Mouse (Mus musculus): ENCODE data around the gene Mapk13.
"Not testable (repeated sequence)": the region's sequence is repeated elsewhere in the genome, so short reads cannot be mapped to it uniquely, and the experiment has no call there.

Gene Mapk13

DNA sequence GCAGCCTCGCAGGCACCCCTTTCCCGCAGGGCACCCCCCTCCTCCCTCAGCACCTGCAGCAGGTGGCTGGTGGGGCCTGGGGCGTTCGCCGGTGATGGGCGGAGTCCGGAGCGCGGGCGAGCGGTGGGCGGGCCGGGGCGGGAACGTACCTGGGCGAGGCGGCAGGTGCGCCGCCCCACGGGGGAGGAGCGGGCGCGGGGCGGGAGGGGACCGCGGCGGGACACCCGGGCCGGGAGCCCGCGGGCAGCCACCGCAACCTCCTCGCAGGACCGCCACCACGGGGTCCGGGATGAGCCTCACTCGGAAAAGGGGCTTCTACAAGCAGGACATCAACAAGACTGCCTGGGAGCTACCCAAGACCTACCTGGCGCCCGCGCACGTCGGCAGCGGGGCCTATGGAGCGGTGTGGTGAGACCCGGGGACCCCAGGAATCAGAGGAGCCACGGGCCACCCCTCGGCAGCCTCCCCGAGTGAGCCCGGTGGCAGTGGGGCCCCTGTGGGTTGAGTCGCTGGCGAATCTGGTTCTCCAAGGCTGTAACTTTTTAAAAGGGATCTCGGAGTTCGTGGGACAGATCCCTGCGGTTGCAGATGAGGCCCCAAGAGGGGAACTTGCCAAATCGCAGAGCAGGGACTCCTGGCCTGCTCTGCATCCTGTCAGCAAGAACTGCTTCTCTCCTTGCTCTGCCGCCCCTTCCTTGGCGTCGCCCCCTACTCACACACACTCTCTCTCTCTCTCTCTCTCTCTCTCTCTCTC is at the start of gene Mapk13:
Mapk13 (plus strand) TSS at position 177 of the 754 bp plus-strand sequence.
- peak; percentile 30 for DNase-seq

GRCm38 (mm10) chr17:28725783-28726182 is 43.3 kb upstream of the Mapk13 start, which contains the start of gene AC170998.1:
Gene AC170998.1 (plus strand): TSS chr17:28726083.
- no peak for DNase-seq

DNA sequence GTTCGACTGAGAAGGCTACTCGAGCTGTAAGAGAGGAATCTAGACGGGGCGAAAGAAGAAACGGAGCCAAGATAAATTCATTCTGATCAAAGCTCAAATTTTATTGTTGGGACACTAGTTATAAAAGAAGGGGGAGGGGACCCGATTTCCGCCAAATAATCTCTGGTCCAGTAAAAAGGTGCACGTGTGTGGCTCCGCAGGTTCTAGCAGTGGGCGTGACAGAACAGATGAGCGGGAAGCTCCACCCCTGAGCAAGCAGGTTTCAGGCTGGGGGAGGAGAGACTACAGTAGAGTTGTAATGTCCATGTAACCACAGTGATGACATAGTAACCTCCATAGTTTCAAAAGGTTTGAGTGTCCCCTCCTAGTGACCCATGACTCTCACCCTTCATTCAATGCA is 41.6 kb upstream of the Mapk13 start:
- DNase-seq: not testable (repeated sequence)

DNA sequence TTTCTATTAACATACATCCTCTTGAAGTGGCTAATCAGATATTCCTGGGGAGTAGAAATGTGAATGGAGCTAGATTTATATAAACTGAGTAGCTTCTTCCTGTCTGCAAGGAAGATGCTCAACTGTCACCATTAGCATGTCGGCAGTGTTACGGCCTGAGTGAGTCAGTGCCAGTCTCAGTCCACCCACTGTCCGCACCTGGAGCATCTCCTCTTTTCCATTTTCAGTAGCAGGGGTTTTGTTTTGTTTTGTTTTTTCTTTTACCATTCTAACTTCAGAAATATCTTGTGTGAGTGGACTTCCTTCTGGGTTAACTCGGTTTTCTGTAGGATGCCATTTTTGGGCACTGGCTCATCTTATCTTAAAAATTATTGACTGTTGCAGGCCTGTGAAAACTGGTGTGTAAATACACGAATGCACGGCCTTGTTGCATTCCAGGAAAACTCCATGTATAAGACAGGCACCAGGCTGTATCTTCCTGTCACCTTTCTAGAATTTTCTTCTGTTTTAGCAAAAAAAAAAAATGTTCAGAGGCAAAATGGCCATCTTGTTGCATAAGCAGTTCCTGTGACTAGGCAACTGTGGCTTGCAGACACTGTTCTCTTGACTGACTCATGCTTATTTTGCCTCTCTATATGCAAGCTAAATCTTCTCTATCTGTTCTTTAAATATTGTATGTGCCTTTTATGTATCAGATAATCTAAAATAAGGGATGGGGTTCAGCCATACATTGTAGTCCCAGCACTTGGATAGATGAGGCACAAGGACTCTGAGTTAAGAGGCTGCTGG is 33.6 kb upstream of the Mapk13 start:
- no peak for DNase-seq

GRCm38 (mm10) chr17:28736486-28736885 is 32.6 kb upstream of the Mapk13 start:
- no peak for DNase-seq

DNA sequence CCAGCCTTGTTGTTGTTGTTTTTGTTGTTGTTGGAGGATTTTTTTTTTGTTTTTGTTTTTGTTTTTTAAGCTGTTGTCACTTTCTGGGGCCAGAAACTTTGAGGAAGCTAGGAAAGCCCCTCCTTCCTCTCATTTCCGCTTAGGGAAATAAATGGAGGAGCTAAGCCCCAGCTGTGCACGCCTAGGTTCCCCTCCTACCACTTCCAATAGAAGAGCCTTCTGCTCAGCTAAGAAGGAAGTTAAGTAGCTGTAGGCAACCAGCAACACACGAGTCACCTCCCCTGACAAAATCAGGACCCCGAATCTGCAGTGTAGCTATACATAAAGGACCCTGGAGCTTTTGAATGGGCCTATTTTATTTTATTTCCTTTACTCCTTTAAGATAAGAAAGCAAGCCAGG is 31.1 kb upstream of the Mapk13 start:
- DNase-seq: no peak

- DNase-seq: no peak
Observed at GRCm38 (mm10) chr17:28739244-28739643, 29.9 kb upstream of the Mapk13 start.

GRCm38 (mm10) chr17:28743145-28743866 is 25.8 kb upstream of the Mapk13 start:
- no peak for DNase-seq

DNA sequence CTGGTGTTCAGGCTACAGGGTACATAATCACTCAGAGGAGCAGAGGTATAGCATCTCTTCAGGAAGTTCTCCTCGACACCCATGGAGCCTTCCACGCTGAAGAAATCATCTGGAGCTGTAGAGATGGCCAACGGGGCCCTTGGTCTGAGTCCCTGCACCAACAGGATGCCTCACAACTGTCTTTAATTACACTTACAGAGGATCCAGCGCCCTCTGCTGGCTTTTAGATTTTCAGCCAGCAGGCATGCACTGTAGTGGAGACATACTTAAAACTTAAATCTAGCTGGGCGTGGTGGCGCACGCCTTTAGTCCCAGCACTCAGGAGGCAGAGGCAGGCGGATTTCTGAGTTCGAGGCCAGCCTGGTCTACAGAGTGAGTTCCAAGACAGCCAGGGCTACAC is 25.2 kb upstream of the Mapk13 start:
- DNase-seq: peak; percentile 15

DNA sequence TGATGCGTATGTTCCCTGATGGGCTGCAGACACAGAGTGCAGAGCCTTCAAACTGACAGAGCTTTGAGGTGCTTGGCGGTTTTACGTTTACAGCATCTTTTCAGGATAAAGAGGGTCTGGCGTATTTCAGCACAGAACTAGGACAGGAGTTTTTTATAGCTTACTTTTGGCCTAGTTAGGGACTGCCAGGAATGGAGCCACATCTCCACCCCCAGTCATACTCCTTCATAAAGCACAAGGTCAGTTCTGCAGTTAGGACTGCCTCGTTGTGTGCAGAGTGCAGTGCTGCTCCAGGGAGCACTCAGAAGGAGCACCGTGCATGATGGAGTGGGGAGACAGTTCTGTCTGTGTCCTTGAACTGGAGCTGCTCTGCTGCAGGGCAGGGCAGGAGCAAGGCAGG is 23.3 kb upstream of the Mapk13 start:
- no peak for DNase-seq

GRCm38 (mm10) chr17:28748001-28748400 is 21.1 kb upstream of the Mapk13 start:
- no peak for DNase-seq

DNA sequence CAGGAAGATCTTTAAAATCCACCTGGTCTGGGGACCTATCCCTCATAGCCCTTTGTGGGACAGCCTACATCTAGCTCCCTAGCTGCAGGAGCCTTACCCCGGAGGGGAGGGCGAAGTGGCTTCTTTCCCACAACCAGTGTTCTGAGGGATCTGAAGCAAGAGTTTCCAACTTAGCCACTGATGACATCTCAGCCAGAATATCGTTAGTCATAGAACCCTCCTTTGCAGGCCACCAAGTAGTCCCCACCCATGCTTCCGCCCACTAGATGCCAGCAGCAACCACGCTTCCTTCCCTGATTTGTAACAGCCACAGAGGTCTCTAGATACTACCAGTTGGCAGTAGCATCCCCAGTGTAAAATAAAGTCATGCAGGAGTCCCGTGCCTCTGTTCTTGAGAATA is 18.5 kb upstream of the Mapk13 start:
- DNase-seq: peak; percentile 14

DNA sequence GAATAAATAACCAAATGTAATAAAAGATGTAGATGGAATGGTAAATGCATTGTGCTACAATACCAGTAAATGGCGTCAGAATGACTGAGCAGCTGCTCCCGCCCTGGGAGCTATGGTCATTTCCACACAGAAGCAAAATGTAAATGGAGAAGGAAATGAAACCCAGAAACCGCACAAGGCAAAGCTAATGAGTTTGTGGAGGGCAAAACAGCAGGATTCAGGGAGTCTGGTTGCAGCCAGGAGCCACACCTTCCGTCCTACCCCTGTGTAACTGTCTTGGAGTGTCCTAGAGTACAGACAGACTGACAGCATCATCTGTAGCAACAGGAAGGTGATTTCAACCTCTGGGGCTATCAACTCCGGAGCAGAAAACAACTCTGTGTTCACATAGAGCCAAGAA is 12.7 kb upstream of the Mapk13 start:
- DNase-seq: no peak

DNA sequence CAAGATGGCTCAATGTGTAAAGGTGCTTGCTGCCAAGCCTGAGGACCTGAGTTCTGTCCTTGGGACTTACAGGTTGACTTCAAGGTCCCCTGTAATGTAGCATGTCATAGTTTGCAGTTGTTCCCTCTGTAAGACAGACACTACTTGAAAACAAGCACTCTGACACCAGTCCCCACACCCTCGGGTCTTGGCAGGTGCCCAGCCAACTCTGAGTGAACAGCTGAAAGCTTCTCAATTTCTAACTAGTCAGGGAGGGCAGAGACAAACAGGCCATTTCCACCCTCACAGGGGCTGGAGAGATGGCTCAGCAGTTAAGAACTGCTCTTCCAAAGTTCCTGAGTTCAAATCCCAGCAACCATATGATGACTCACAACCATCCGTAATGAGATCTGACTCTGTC is 11.6 kb upstream of the Mapk13 start:
- no peak for DNase-seq

DNA sequence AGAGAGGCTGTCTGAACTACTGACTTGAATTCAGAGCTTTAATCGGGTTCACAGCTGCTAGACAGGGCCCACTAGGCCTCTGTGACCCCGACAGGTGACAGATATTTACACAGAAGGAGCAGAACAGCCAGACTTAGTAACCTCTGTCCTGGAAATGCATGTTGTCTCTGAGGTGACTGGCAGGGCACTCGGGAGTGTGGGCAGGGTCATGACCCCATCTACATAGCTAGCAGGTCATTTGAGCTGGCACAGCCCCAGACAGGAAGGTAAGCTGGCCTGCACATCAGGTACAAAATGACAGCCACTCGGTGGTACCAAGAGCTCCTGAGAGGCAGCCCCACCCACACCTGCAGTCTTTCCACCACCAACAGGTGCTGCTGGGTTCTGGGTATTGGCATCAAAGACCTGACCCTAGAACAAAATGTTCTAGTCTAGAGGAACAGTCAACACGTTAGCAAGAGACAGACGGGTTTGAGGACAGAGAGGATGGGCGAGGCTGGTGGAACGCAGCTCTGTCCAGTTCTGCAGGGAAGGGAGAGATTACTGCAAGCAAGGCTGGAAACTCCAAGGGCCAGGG is 8.3 kb upstream of the Mapk13 start:
- DNase-seq: no peak

GRCm38 (mm10) chr17:28761871-28762270 is 7.2 kb upstream of the Mapk13 start:
- peak; percentile 85 for DNase-seq

- DNase-seq: no peak
Observed at GRCm38 (mm10) chr17:28766203-28766602, 2.9 kb upstream of the Mapk13 start.

DNA sequence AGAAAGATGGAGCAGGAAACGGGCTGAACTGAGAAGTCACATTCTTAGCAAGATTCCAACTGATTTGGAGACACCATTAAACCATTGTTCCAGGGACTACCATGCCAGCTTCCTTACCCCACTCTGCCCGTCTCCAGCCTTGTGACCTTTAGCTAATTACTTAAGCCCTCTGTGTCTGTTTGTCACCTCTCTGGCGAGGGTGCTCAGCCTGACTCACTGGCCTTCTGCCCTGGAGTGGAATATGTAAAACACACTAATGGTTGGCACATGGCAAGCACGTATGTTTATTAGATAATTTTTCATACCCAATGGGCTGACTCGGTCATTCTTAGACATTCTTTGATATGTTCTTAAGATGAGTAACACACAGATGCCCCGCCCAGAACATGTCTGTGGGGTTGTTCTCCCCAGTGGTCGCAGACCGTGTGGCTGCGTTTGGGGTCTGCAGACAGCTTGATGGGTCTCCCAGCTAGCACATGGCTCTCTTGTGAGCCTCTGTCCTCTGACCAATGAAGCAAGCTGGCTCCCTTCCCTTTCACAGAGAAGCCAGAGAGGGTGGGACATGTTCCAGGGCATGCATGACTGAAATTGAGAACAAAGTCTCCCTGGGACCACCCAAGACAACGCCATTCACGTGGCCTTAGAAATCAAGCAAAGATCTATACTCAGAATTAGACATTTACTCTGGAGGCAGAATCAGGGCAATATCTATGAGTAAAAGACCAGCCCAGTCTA is 2.1 kb upstream of the Mapk13 start:
- no peak for DNase-seq

- peak; percentile 16 for DNase-seq
Observed at GRCm38 (mm10) chr17:28769875-28770421, 851 bp downstream of the Mapk13 start.

DNA sequence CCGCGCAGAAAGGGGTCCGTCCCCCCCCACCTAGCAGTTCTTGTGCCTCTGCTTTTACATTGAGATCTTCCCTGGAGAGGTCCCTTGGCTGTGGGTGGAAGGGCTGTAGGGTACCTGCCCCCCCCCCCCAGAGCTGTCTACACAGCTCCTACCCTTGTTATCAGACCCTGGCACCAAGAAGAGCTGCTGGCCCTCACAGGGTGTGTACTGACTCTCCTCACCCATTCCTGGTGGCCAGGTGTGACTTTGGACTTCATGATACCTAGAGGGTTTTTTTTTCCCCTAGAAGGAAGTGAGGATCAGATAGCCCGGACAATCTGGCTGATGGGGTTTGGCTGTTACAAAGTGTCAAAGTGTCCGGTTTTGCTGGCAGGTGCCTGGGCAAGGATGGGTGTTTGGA is 2.2 kb downstream of the Mapk13 start:
- DNase-seq: no peak

DNA sequence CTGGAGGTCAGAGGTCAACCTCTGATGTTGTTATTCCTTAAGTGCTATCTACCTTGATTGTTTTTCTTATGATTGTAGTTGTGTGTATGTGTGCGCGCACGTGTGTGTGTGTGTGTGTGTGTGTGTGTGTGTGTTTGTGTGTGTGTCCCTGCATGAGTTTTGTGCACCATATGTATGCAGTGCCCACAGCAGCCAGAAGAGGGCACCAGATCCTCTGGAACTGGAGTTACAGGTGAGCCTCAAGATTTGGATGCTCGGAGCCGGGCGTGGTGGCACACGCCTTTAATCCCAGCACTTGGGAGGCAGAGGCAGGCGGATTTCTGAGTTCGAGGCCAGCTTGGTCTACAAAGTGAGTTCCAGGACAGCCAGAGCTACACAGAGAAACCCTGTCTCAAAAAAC is 5.2 kb downstream of the Mapk13 start:
- not testable (repeated sequence) for DNase-seq

GRCm38 (mm10) chr17:28775161-28775560 is 6.1 kb downstream of the Mapk13 start:
- no peak for DNase-seq
